Mouse (Mus musculus) liver, embryonic 14.5 days (tissue): ENCODE results near the gene Angel1.

Experiments used
- CTCF ChIP-seq: IDR thresholded peaks from 2 replicates; pipeline ENCODE4 v1.5.1; 2016; ENCODE audit warnings: antibody characterized with exemption, low read depth, control low read depth
- EP300 ChIP-seq: IDR thresholded peaks from 2 replicates; pipeline ENCODE4 v1.6.1; 2016; ENCODE audit warnings: antibody characterized with exemption, low read depth

DNA sequence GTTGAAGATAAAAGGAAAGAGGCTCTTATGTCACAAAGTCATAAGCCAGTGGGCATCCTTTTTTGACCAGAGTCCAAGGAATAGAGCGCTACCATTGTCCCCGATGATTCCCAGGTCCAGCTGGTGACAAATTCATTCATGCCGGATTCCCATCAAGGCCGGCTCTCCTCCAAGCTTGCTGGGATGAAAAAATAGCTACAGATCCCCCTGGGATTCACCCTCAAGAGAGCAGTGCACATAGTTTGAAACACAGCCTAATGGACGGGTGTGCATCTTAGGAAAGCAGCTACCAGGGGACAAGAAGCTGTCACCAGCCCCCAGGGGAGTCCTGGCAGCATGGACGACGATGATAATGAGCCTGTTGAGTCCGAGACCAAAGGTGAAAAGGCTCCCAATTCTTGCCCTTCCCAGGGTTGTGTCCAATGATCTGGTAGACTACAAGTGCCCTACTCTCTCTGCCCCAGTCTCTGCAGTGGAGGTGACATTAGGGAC is 8.1 kb upstream of the Angel1 start, which contains the start of gene Lrrc74a:
- TF ChIP-seq CTCF (no peak), EP300 (no peak)
